Mouse (Mus musculus): Measurements from ENCODE around the gene Gm10959.

Gene Gm10959

GRCm38 (mm10) chr3:122888371-122888819, 30.8 kb downstream of the Gm10959 start:
- DNase-seq: peak; percentile 89

- peak; percentile 43 for DNase-seq
These were observed 31.5 kb downstream of the Gm10959 start for GRCm38 (mm10) chr3:122887505-122888301.

DNA sequence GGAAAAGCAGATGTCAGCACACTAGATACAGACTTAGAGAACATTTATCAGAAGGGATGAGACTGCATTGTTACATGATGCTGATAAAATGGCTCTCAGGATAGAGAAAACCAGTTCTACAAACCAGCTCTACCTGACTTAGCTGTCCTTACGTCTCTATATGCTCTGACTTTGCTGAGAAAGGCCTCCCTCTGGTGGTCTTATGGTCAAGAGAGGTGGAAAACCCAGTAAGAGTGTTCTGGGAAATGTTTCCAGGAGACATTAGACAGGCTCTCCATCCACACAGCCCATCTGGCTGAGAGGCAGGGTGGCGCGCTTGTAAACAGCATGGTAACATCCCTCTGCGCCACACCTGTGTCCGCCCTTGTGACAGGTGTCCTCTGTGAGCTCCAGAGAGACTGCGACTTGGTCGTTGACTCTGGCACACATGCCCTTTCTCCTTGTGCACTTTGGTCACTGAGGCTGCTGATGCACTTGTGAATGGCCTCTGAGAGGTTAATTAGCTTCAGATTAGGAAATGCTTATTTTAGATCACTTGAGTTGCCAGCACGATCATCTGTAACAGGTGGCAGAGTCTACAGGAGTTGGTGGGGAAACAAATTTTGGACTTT, 40.4 kb downstream of the Gm10959 start:
- peak; percentile 79 for DNase-seq

GRCm38 (mm10) chr3:122877543-122877942, 41.6 kb downstream of the Gm10959 start:
- no peak for DNase-seq

DNA sequence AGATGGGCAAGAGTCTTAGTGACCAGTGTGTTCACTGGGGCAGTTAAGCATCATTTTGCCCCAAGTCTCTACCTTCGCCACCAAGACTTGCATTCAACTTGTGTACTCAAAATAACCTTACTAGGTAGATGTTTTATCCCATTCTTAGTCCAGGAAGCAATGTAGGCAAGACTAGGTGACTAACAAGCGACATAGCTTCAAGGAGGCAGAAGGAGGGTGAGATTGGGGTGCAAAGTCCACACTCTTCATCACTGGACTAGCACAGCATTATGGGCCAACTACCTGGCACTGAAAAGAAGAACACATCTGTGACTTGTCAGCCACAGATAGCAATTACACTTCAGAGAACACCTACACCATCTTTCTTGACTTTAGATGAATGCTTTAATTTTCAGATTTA, 42.3 kb downstream of the Gm10959 start:
- peak; percentile 64 for DNase-seq

DNA sequence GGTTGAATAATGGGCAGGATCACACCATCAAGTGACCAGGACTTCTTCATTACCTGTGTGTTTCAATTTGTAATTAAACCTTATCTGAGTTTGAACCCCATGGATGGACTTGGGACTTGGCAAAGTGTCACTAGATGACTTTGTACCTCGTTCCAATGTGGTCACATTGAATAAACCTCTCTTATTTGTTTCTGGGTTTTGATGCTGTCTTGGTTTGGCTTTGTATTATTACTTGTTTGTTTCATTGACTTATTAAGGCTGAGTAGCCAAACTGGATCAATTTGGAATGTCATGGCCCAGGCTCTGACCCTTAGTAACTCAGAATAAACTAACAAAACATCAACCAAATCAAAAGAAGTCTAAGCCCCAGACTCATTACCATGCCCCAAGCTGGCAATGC, 47.6 kb downstream of the Gm10959 start:
- DNase-seq: peak; percentile 57

DNA sequence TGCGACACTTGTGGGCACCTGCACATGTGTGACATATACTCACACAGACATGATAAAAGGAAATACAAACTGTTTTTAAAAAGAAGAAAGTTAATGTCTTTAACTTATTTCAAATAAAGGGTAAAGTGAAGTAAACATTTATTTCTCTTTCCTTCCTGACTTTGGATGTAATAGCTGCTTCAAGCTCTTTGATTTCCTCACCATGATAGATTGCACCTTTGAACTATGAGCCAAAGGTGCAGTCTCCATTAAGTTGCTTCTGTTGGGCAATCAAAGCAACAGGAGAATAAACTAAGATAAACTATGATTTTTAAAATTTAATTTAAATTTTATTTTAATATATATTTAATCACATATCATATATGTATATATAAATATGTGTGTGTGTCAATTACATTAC, 50.9 kb downstream of the Gm10959 start:
- no peak for DNase-seq

GRCm38 (mm10) chr3:122865092-122865491, 54.1 kb downstream of the Gm10959 start:
- DNase-seq: peak; percentile 71

All from heart, adult 11 months (tissue).